In the genomic region with DNA sequence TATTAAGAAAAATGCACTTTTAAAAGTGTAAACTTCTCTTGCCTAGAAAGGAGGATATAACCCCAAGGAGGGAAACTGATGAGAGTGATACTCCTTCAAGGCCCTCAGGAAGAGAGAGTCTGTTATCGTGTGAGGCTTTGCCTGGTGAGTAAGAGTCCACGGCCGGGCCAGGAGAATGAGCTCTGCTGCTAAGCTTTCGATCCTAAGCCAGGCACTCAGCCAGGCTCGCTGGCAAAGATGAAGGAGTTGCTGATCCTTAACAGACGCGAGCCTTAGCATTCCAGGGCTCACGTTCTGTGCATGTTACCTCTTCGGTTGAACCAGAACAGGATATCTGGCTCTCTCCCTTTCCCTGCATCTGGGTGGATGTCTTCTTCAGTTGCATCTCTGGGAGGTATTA, we compare ENCODE assay signal across 7 mouse cellular contexts. TPM values are rescaled to one million over a fixed set of nuclear protein-coding genes. Genes with fewer than 3 reads are reported as not detected.
DNase-seq lines count a peak whose midpoint lies in the region; ATAC-seq and TF ChIP-seq lines count a peak whose summit lies in the region.

No protein-coding gene starts in this region.

- H3K4me1 ChIP-seq in stomach, embryonic 16.5 days (ENCODE audit: control insufficient read depth, insufficient read depth, low read length): 0 out of 2 replicates have a peak, but pooled peaks cover 2% of the 10 kb centered on the region
- H3K4me1 ChIP-seq in midbrain, embryonic 11.5 days (ENCODE audit: control insufficient read depth, insufficient read depth, low read length): no peaks in the 10 kb centered on the region

- CTCF ChIA-PET in Patski (lab: Charles Lee): interaction anchor here (1.7 kb wide), 1 partner anchor 9 kb away, joined by 5 read pairs; no protein-coding TSS in a partner anchor

- H3K27ac ChIP-seq in stomach, embryonic 16.5 days (ENCODE audit: low read length): peak overlapping the region; percentile 73
- H3K27ac ChIP-seq in layer of hippocampus, adult 2 months: no peak overlapping the region
- H3K27ac ChIP-seq in midbrain, embryonic 11.5 days (ENCODE audit: low read depth, low read length): no peak overlapping the region

- in situ Hi-C loops in Patski (cut with MboI; ENCODE audit: low pct_unique_long_range_greater_than_20kb): no loop called here

- H3K9ac ChIP-seq in stomach, embryonic 16.5 days (ENCODE audit: low read length): no peak overlapping the region
- no peak overlapping the region for H3K9ac ChIP-seq in midbrain, embryonic 11.5 days (ENCODE audit: low read length)

- H3K9me3 ChIP-seq in stomach, embryonic 16.5 days (replicated peaks; ENCODE audit: control insufficient read depth, low read length): no peaks in the 10 kb centered on the region
- H3K9me3 ChIP-seq in midbrain, embryonic 11.5 days (ENCODE audit: control insufficient read depth, low read length): no peaks in the 10 kb centered on the region; the same call in 1 of the 2 replicates

- no peak for TF ChIP-seq CTCF in Patski (IDR thresholded peaks at IDR 0.05)
- no peak for TF ChIP-seq CTCF in layer of hippocampus, adult 2 months (conservative IDR thresholded peaks at IDR 0.05)

- DNase-seq in 3134 (ENCODE audit: extremely low read depth, insufficient read length, low spot score) (peak; percentile 56), Patski (ENCODE audit: low read depth, low spot score) (peak; percentile 72)
- DNase-seq in gastrocnemius, adult 18-20 months (ENCODE audit: low spot score): peak; percentile 82
- peak; percentile 87 to 90 for DNase-seq in kidney, postnatal 36 days
- no peak for DNase-seq in layer of hippocampus, adult 2 months (ENCODE audit: low spot score in 2 of 2)
- no peak for DNase-seq in midbrain, embryonic 11.5 days (ENCODE audit: low spot score, missing footprints)

- H3K4me3 ChIP-seq in stomach, embryonic 16.5 days (replicated peaks; ENCODE audit: low read length): no peak overlapping the region
- no peak overlapping the region for H3K4me3 ChIP-seq in layer of hippocampus, adult 2 months
- no peak overlapping the region for H3K4me3 ChIP-seq in midbrain, embryonic 11.5 days (ENCODE audit: low read depth, low read length)

- H3K36me3 ChIP-seq in stomach, embryonic 16.5 days (ENCODE audit: control insufficient read depth, insufficient read depth, low read length): no peaks in the 10 kb centered on the region
- H3K36me3 ChIP-seq in midbrain, embryonic 11.5 days (ENCODE audit: control insufficient read depth, insufficient read depth, low read length): no peaks in the 10 kb centered on the region

- POLR2A ChIA-PET in Patski (lab: Charles Lee): interaction anchor here (0.7 kb wide), 1 partner anchor 68 kb away, joined by 3 read pairs; no protein-coding TSS in a partner anchor

- H3K27me3 ChIP-seq in Patski: no peaks in the 10 kb centered on the region
- no peaks in the 10 kb centered on the region for H3K27me3 ChIP-seq in stomach, embryonic 16.5 days (ENCODE audit: control insufficient read depth, insufficient read depth, low read length)
- no peaks in the 10 kb centered on the region for H3K27me3 ChIP-seq in midbrain, embryonic 11.5 days (ENCODE audit: control insufficient read depth, insufficient read depth, low read length)

- no peak overlapping the region for H3K4me2 ChIP-seq in stomach, embryonic 16.5 days (ENCODE audit: low read depth, low read length)
- H3K4me2 ChIP-seq in midbrain, embryonic 11.5 days: no peak overlapping the region

- WGBS in stomach, embryonic 16.5 days: 40% methylated on average over 9 of the region's 9 CpGs
- 73% methylated on average over 9 of the region's 9 CpGs for WGBS in midbrain, embryonic 11.5 days

- peak; percentile 65 for ATAC-seq in Patski
- ATAC-seq in stomach, embryonic 16.5 days (ENCODE audit: insufficient read depth, low FRiP score): peak; percentile 87
- ATAC-seq in midbrain, embryonic 11.5 days (ENCODE audit: low FRiP score): no peak

RNA-seq across cellular contexts. Expression of gene Gm5148, which starts 11.8 kb away (rescaled TPM):
- polyA plus RNA-seq in Patski (2021): 0.23 TPM
- under 1 TPM in 1 of 2 experiments, not detected in 1; 0.24 TPM for total RNA-seq in gastrocnemius, adult 18-20 months (2021)
- polyA plus RNA-seq in stomach, embryonic 16.5 days (2015; fragmentation: Nextera tagmentation; extraction: Ambion mirVana): 5.5 and 6.3 TPM in 2 replicates
- total RNA-seq in layer of hippocampus, adult 2 months (2021): 1 to 10 TPM; 5.1 to 5.9 TPM
- polyA plus RNA-seq in midbrain, embryonic 11.5 days (2014; fragmentation: Nextera tagmentation; extraction: Ambion mirVana): 1.9 and 3.7 TPM in 2 replicates

Comparison
In these comparisons a context has a peak if more than half of its experiments do, and no peak if none do; other contexts are left out.
1. DNase-seq: peak in 3134 (single experiment), Patski (single experiment), gastrocnemius, adult 18-20 months (single experiment) and kidney, postnatal 36 days (2 of 2); none in layer of hippocampus, adult 2 months (0 of 2) and midbrain, embryonic 11.5 days (single experiment).